Mouse (Mus musculus) C2C12 (cell line): ENCODE results near the gene Tenm2. TPM values are rescaled to one million over a fixed set of nuclear protein-coding genes. Genes with fewer than 3 reads are reported as not detected.

Experiments
- H3K27me3 ChIP-seq: one replicate; pipeline ENCODE4 v1.6.1; 2011; ENCODE audit not compliant: control insufficient read depth, insufficient read depth, insufficient read length
- H3K36me3 ChIP-seq: one replicate; pipeline ENCODE4 v1.6.1; 2011; ENCODE audit not compliant: control insufficient read depth, insufficient read depth
- H3K4me3 ChIP-seq: one replicate; pipeline ENCODE4 v1.5.1; 2011; ENCODE audit warnings: mild to moderate bottlenecking, control low read depth; ENCODE audit not compliant: poor library complexity, insufficient read depth, severe bottlenecking
- H3K79me2 ChIP-seq: one replicate; pipeline ENCODE4 v1.6.1; 2011; ENCODE audit not compliant: control insufficient read depth, insufficient read depth
- H3K79me3 ChIP-seq: one replicate; pipeline ENCODE4 v1.6.1; 2011; ENCODE audit warnings: low read depth, control low read depth
- H3ac ChIP-seq: one replicate; pipeline ENCODE3; 2011; ENCODE audit warnings: low read depth; ENCODE audit not compliant: control insufficient read depth, insufficient read length
- CEBPB ChIP-seq: IDR thresholded peaks from one replicate; pipeline ENCODE4 v1.6.1; 2011; ENCODE audit warnings: low read depth, mild to moderate bottlenecking, control low read depth, moderate library complexity
- CTCF ChIP-seq: IDR thresholded peaks from one replicate; pipeline ENCODE4 v1.5.1; 2011; ENCODE audit not compliant: control insufficient read depth, insufficient read depth, insufficient read length
- FOSL1 ChIP-seq: IDR thresholded peaks from one replicate; pipeline ENCODE4 v1.8.0; 2011; ENCODE audit warnings: mild to moderate bottlenecking, low read length; ENCODE audit not compliant: poor library complexity, insufficient read depth, severe bottlenecking
- MAX ChIP-seq: IDR thresholded peaks from one replicate; pipeline ENCODE4 v1.6.1; 2011; ENCODE audit warnings: mild to moderate bottlenecking, control low read depth
- MYOD1 ChIP-seq: IDR thresholded peaks from one replicate; pipeline ENCODE4 v1.6.1; 2011; ENCODE audit warnings: low read depth; ENCODE audit not compliant: control insufficient read depth, insufficient read length
- MYOG ChIP-seq: IDR thresholded peaks from one replicate; pipeline ENCODE4 v1.6.1; 2011; ENCODE audit not compliant: control insufficient read depth, insufficient read length; ENCODE audit errors: extremely low read depth
- USF1 ChIP-seq: IDR thresholded peaks from one replicate; pipeline ENCODE4 v1.6.1; 2011; ENCODE audit warnings: low read depth, mild to moderate bottlenecking, control low read depth, moderate library complexity
- polyA plus RNA-seq: library from polyadenylated mRNA; unstranded; fragments of >200 nt; fragmentation: generic; extraction: Trizol; gene quantifications from one replicate; pipeline ENCODE4 v1.2.1, GENCODE M21; 2012; ENCODE audit warnings: missing spikeins

The Tenm2 gene
- polyA plus RNA-seq, 1 experiment = not detected

DNA sequence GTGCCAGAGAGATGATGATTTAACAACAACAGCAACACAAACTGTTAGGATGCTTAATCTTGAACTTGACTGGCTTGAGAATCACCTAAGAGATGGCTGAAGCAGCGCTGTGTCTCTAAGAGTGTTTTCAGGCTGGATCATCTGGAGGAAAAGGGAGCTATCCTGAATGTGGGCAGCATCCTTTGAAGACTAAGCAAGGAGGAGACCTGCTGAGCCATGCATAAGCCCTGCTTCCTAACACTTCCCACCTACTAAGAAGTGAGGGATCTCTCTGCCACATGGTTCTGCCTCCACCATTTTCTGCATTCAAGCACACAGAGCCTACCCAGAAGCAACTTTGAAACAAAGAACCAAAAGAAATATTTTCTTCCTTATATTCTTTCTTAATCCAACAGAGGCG, 532.9 kb downstream of the Tenm2 start:
- Histone ChIP-seq H3K79me3 (no peaks in the 10 kb centered on the region), H3K79me2 (no peaks in the 10 kb centered on the region), H3K27me3 (no peaks in the 10 kb centered on the region), H3K36me3 (no peaks in the 10 kb centered on the region), H3ac (no peak overlapping the region), H3K4me3 (no peak overlapping the region)
- TF ChIP-seq FOSL1 (no peak), CEBPB (no peak), MYOG (no peak), CTCF (no peak), USF1 (no peak)

GRCm38 (mm10) chr11:36700951-36701350, 534.8 kb downstream of the Tenm2 start:
- Histone ChIP-seq H3K79me2 (no peaks in the 10 kb centered on the region), H3K4me3 (no peak overlapping the region), H3K36me3 (no peaks in the 10 kb centered on the region), H3K27me3 (no peaks in the 10 kb centered on the region), H3K79me3 (no peaks in the 10 kb centered on the region), H3ac (no peak overlapping the region)
- no peak for TF ChIP-seq CEBPB
- no peak for TF ChIP-seq FOSL1
- TF ChIP-seq MYOG = no peak

DNA sequence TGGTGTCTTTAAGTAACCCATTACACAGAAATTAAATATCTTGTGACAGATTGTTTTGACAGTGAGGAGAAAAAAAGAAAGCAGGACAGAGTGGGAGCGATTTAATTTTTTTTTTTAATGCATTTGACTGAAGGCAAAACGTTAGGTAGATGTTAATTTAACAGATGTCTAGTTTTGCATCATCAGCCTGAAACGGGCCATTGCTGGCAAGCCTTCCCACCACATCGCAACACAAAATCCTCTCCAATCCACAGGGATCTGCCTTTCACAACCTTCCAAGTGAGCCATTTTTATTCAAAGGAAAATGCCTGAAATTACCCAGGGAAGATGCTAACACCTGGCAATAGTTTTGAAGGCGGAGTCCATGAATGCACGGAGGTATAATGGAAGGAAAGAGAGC, 535.6 kb downstream of the Tenm2 start:
- Histone ChIP-seq H3K27me3 (no peaks in the 10 kb centered on the region), H3K4me3 (no peak overlapping the region), H3ac (no peak overlapping the region), H3K36me3 (no peaks in the 10 kb centered on the region), H3K79me3 (no peaks in the 10 kb centered on the region), H3K79me2 (no peaks in the 10 kb centered on the region)
- TF ChIP-seq MYOG (no peak), FOSL1 (no peak), MYOD1 (no peak), MAX (no peak), CEBPB (no peak), USF1 (no peak), CTCF (no peak)

GRCm38 (mm10) chr11:36698268-36698667, 537.5 kb downstream of the Tenm2 start:
- TF ChIP-seq MAX = no peak
- no peak for TF ChIP-seq CTCF
- no peak for TF ChIP-seq FOSL1
- TF ChIP-seq MYOG = no peak
- TF ChIP-seq USF1 = no peak
- no peak for TF ChIP-seq MYOD1
- no peak for TF ChIP-seq CEBPB
- Histone ChIP-seq H3K27me3 (no peaks in the 10 kb centered on the region), H3K4me3 (no peak overlapping the region)

GRCm38 (mm10) chr11:36697816-36698215, 537.9 kb downstream of the Tenm2 start:
- Histone ChIP-seq H3K27me3 (no peaks in the 10 kb centered on the region), H3K79me3 (no peaks in the 10 kb centered on the region), H3K4me3 (no peak overlapping the region), H3K79me2 (no peaks in the 10 kb centered on the region), H3K36me3 (no peaks in the 10 kb centered on the region), H3ac (no peak overlapping the region)
- TF ChIP-seq CTCF (no peak), MYOG (no peak), USF1 (peak; percentile 36), CEBPB (no peak), MAX (no peak)

More at GRCm38 (mm10) chr11:36698268-36698667, 537.5 kb downstream of the Tenm2 start:
- Histone ChIP-seq H3K79me2 (no peaks in the 10 kb centered on the region), H3K79me3 (no peaks in the 10 kb centered on the region), H3ac (no peak overlapping the region), H3K36me3 (no peaks in the 10 kb centered on the region)

GRCm38 (mm10) chr11:36697021-36697639, 538.6 kb downstream of the Tenm2 start:
- Histone ChIP-seq H3ac (no peak overlapping the region), H3K79me3 (no peaks in the 10 kb centered on the region), H3K36me3 (no peaks in the 10 kb centered on the region), H3K4me3 (no peak overlapping the region), H3K27me3 (no peaks in the 10 kb centered on the region), H3K79me2 (no peaks in the 10 kb centered on the region)
- no peak for TF ChIP-seq MYOG
- TF ChIP-seq MAX = no peak
- no peak for TF ChIP-seq MYOD1
- no peak for TF ChIP-seq USF1
- TF ChIP-seq FOSL1 = no peak
- TF ChIP-seq CEBPB = no peak
- TF ChIP-seq CTCF = no peak
